Mouse (Mus musculus): ENCODE measurements around the gene Tctn1. TPM values are rescaled to one million over a fixed set of nuclear protein-coding genes. Genes with fewer than 3 reads are reported as not detected.
A peak's percentile ranks its signal among the peaks of the same experiment; 100 is the strongest.

Gene Tctn1
- total and polyA plus RNA-seq, 3 experiments, result 3.8 to 6.0 TPM; not detected in 1

DNA sequence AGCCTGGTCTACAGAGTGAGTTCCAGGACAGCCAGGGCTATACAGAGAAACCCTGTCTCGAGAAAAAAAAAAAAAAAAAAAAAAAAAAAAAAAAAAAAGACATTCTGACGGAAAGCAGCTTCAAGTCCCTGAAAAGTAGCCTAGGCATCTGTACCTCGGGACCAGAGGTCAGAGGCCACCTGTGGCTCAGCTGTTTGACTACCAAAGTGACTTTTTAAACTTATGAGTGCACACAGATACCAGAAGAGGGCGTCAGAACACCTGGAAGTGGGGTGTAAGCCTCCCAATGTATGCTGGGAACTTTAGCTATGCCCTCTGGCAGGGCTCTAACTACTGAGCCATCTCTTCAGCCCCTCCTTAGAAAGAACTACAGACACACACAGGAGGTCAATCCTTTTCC lies 71.9 kb downstream of the Tctn1 start:
- DNase-seq (ENCODE audit: low read depth, low spot score), result no peak

DNA sequence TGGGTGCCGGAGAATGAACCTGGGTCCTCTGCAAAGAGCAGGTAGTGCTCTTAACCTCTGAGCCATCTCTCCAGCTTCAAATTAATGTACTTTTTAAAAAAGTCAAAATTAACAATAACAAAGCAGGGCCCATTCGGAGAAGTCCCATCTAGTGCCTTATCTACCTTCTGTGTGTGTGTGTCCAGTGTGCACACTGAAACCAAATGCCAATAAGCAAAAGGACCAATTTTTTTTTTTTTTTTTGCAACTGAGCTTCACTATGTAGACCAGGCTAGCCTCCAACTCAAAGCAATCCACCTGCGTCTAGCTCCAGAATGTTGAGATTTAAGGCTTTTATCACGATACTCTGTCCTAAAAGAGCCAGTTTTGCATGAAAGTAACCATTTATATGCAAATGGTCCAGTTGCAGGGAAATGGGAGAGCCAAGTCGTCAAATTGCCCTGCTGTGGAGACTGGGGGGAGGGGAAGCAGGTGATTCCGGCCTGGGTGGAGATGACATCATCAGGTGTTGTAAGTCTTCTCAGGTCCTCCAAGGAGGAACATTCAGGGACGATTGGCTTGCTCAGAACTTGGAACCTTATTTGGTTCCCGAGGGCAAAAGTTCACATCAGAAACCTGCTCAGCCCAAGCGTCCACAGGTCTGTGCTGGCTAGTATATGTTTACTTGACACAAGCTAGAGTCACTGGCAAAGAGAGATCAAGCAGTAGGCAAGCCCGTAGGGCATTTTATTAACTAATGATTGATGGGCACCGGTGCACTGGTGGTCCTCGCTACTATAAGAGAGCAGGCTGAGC lies 72.8 kb downstream of the Tctn1 start:
- H3K4me3 ChIP-seq (ENCODE audit: control insufficient read depth in 1 of 2, insufficient read depth in 1 of 2, low read depth in 2 of 2, low read length in 2 of 2), result no peak overlapping the region
- TF ChIP-seq GABPA (IDR thresholded peaks at IDR 0.05; ENCODE audit: low read depth, low read length), result no peak
- TF ChIP-seq POLR2AphosphoS5 (IDR thresholded peaks at IDR 0.05; ENCODE audit: borderline replicate concordance, low read depth, low read length), result no peak
- TF ChIP-seq MAZ (IDR thresholded peaks at IDR 0.05; ENCODE audit: low read depth, low read length), result no peak
- no peak for TF ChIP-seq GATA1 (IDR thresholded peaks at IDR 0.05; ENCODE audit: low read depth, low read length)
- H3K4me1 ChIP-seq (ENCODE audit: control insufficient read depth in 1 of 2, insufficient read depth in 2 of 2, low read length in 2 of 2), result peaks cover 0 to 8% of the 10 kb centered on the region in 2 experiments; a peak in 2 of 4 replicates
- H3K27me3 ChIP-seq (ENCODE audit: control insufficient read depth in 1 of 2, insufficient read depth in 2 of 2, low read length in 2 of 2), result no peaks in the 10 kb centered on the region
- H3K27ac ChIP-seq (ENCODE audit: control insufficient read depth, low read depth, low read length), result no peak overlapping the region
- H3K79me2 ChIP-seq (ENCODE audit: control insufficient read depth, insufficient read depth, low read length, poor library complexity), result no peaks in the 10 kb centered on the region
- H3K9me3 ChIP-seq (replicated peaks; ENCODE audit: insufficient read depth, low read length), result no peaks in the 10 kb centered on the region
- peaks cover 0 to 3% of the 10 kb centered on the region in 2 experiments; a peak in 2 of 4 replicates for H3K36me3 ChIP-seq (ENCODE audit: control insufficient read depth in 1 of 2, insufficient read depth in 2 of 2, low read length in 2 of 2)
- H3K9ac ChIP-seq (ENCODE audit: control insufficient read depth, low read depth, low read length, poor library complexity, severe bottlenecking), result no peak overlapping the region
- no peak for DNase-seq (ENCODE audit: low read depth, low spot score)

More for the DNA sequence above, 71.9 kb downstream of the Tctn1 start:
- Histone ChIP-seq H3K9ac (ENCODE audit: control insufficient read depth, low read depth, low read length, poor library complexity, severe bottlenecking) (no peak overlapping the region), H3K27me3 (ENCODE audit: control insufficient read depth in 1 of 2, insufficient read depth in 2 of 2, low read length in 2 of 2) (no peaks in the 10 kb centered on the region), H3K4me1 (ENCODE audit: control insufficient read depth in 1 of 2, insufficient read depth in 2 of 2, low read length in 2 of 2) (peaks cover 0 to 8% of the 10 kb centered on the region in 2 experiments; a peak in 2 of 4 replicates), H3K4me3 (ENCODE audit: control insufficient read depth in 1 of 2, insufficient read depth in 1 of 2, low read depth in 2 of 2, low read length in 2 of 2) (no peak overlapping the region), H3K36me3 (ENCODE audit: control insufficient read depth in 1 of 2, insufficient read depth in 2 of 2, low read length in 2 of 2) (peaks cover 0 to 3% of the 10 kb centered on the region in 2 experiments; a peak in 2 of 4 replicates), H3K27ac (ENCODE audit: control insufficient read depth, low read depth, low read length) (peak overlapping the region; percentile 50; the same call in 1 of the 2 replicates), H3K79me2 (ENCODE audit: control insufficient read depth, insufficient read depth, low read length, poor library complexity) (no peaks in the 10 kb centered on the region), H3K9me3 (replicated peaks; ENCODE audit: insufficient read depth, low read length) (no peaks in the 10 kb centered on the region)
- TF ChIP-seq CTCF (IDR thresholded peaks at IDR 0.05 in 2 of 3, conservative IDR thresholded peaks at IDR 0.05 in 1 of 3; ENCODE audit: control insufficient read depth in 1 of 3, insufficient read depth in 1 of 3, low read depth in 2 of 3, low read length in 3 of 3, poor library complexity in 1 of 3, severe bottlenecking in 1 of 3) (peak; percentile 9 to 37 (median 15); a peak in 2 of 6 replicates), RAD21 (IDR thresholded peaks at IDR 0.05; ENCODE audit: low read depth, low read length) (peak; percentile 29), ZC3H11A (IDR thresholded peaks at IDR 0.05; ENCODE audit: low read depth, low read length) (0 out of 2 replicates have a peak, but pooled peaks have one; percentile 10), MEF2A (IDR thresholded peaks at IDR 0.05; ENCODE audit: extremely low read depth, insufficient replicate concordance, low read depth, low read length, poor library complexity, severe bottlenecking) (no peak), ZNF384 (IDR thresholded peaks at IDR 0.05; ENCODE audit: low read depth, low read length) (peak; percentile 57), MAZ (IDR thresholded peaks at IDR 0.05; ENCODE audit: low read depth, low read length) (no peak)

DNA sequence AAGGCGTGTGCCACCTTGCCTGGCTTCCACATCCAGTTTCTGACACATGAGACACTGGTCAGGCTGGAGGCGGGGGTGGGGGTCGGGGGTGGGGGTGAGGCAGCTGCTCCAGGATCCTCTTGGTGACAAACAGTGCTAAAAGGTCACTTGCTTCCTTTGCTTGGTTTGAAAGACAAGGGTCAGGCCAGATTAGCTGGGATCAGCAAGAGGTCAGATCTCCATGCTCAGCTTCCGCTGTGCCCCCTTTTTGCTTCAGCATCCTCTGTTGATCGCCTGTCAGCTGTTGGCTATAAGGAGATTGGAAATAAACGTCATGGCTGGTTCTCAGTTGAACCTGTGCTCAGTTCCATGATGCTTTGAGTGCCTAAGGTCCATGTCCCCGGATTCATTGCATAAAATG lies 73.8 kb downstream of the Tctn1 start:
- Histone ChIP-seq H3K27ac (ENCODE audit: control insufficient read depth, low read depth, low read length) (no peak overlapping the region), H3K9me3 (replicated peaks; ENCODE audit: insufficient read depth, low read length) (no peaks in the 10 kb centered on the region), H3K9ac (ENCODE audit: control insufficient read depth, low read depth, low read length, poor library complexity, severe bottlenecking) (no peak overlapping the region), H3K4me3 (ENCODE audit: control insufficient read depth in 1 of 2, insufficient read depth in 1 of 2, low read depth in 2 of 2, low read length in 2 of 2) (no peak overlapping the region), H3K36me3 (ENCODE audit: control insufficient read depth in 1 of 2, insufficient read depth in 2 of 2, low read length in 2 of 2) (peaks cover 0 to 3% of the 10 kb centered on the region in 2 experiments; a peak in 2 of 4 replicates), H3K4me1 (ENCODE audit: control insufficient read depth in 1 of 2, insufficient read depth in 2 of 2, low read length in 2 of 2) (peaks cover 0 to 8% of the 10 kb centered on the region in 2 experiments; a peak in 2 of 4 replicates), H3K79me2 (ENCODE audit: control insufficient read depth, insufficient read depth, low read length, poor library complexity) (no peaks in the 10 kb centered on the region), H3K27me3 (ENCODE audit: control insufficient read depth in 1 of 2, insufficient read depth in 2 of 2, low read length in 2 of 2) (no peaks in the 10 kb centered on the region)
- TF ChIP-seq SMC3 (IDR thresholded peaks at IDR 0.05; ENCODE audit: low read depth, low read length) (no peak), JUND (IDR thresholded peaks at IDR 0.05; ENCODE audit: low read depth, low read length) (no peak), CTCF (IDR thresholded peaks at IDR 0.05 in 2 of 3, conservative IDR thresholded peaks at IDR 0.05 in 1 of 3; ENCODE audit: control insufficient read depth in 1 of 3, insufficient read depth in 1 of 3, low read depth in 2 of 3, low read length in 3 of 3, poor library complexity in 1 of 3, severe bottlenecking in 1 of 3) (no peak), MAFK (IDR thresholded peaks at IDR 0.05; ENCODE audit: borderline replicate concordance, low read depth, low read length) (no peak), USF1 (IDR thresholded peaks at IDR 0.05; ENCODE audit: low read depth, low read length) (no peak), NRF1 (IDR thresholded peaks at IDR 0.05; ENCODE audit: insufficient read depth, low read depth, low read length, poor library complexity, severe bottlenecking) (no peak), MXI1 (IDR thresholded peaks at IDR 0.05; ENCODE audit: low read depth, low read length) (no peak), ZC3H11A (IDR thresholded peaks at IDR 0.05; ENCODE audit: low read depth, low read length) (no peak)
- DNase-seq (ENCODE audit: low read depth, low spot score), result no peak

All from MEL (cell line).